Mouse (Mus musculus) lung, adult 18-20 months (tissue): ENCODE results near the gene Folr2.

Source experiments
- DNase-seq, 2 experiments: peaks; one replicate each; pipeline ENCODE4 v3.0.0; 2022; ENCODE audit warnings: mixed read lengths in 2 of 2

The Folr2 gene

GRCm38 (mm10) chr7:101822836-101823757, 33.9 kb downstream of the Folr2 start:
- peak; percentile 46 to 59 for DNase-seq

- peak; percentile 56 to 60 for DNase-seq
Observed at GRCm38 (mm10) chr7:101821571-101822501, 35.2 kb downstream of the Folr2 start.

GRCm38 (mm10) chr7:101820295-101821030, 36.5 kb downstream of the Folr2 start:
- DNase-seq, result no peak

- DNase-seq, result no peak
Observed at GRCm38 (mm10) chr7:101817861-101818401, 39.1 kb downstream of the Folr2 start, which contains the start of gene Phox2a. Gene Phox2a (plus strand): TSS chr7:101818313.
